Mouse (Mus musculus) spleen, adult 2 months (tissue): ENCODE measurements around the gene Ccdc63.

Source experiments
- CTCF ChIP-seq: fragments of 200-500 bp; IDR thresholded peaks from 2 replicates; pipeline ENCODE4 v1.5.1; 2011; ENCODE audit warnings: mild to moderate bottlenecking, inconsistent platforms; ENCODE audit not compliant: insufficient read depth, insufficient read length, insufficient replicate concordance; ENCODE audit errors: extremely low read depth
- POLR2A ChIP-seq: fragments of 200-500 bp; IDR thresholded peaks from 2 replicates; pipeline ENCODE4 v1.6.1; 2011; ENCODE audit warnings: low read depth, low read length, inconsistent platforms

GRCm38 (mm10) chr5:122113450-122113849 is 27.2 kb downstream of the Ccdc63 start:
- no peak for TF ChIP-seq POLR2A
- no peak for TF ChIP-seq CTCF
